Mouse (Mus musculus): ENCODE data around the gene Cog8. TPM values are rescaled to one million over a fixed set of nuclear protein-coding genes. Genes with fewer than 3 reads are reported as not detected.
"Not testable (repeated sequence)": the region's sequence is repeated elsewhere in the genome, so short reads cannot be mapped to it uniquely, and the experiment has no call there.

Gene Cog8
- polyA plus RNA-seq, 1 experiment from 2014 or later, result 37.9 TPM

GRCm38 (mm10) chr8:107049480-107049879 is 7.0 kb downstream of the Cog8 start:
- 94% methylated on average over 4 of the region's 4 CpGs for WGBS
- no peak overlapping the region for H3K4me3 ChIP-seq (ENCODE audit: low read depth, low read length)
- no peaks in the 10 kb centered on the region for H3K27me3 ChIP-seq (replicated peaks; ENCODE audit: control insufficient read depth, insufficient read depth, low read length)
- H3K27ac ChIP-seq (ENCODE audit: low read depth), result no peak overlapping the region
- H3K4me2 ChIP-seq (ENCODE audit: low read length), result peak overlapping the region; percentile 82
- H3K9me3 ChIP-seq (ENCODE audit: control insufficient read depth, low read length), result no peaks in the 10 kb centered on the region
- peaks cover 82% of the 10 kb centered on the region for H3K36me3 ChIP-seq (ENCODE audit: control insufficient read depth, insufficient read depth, low read length)
- DNase-seq (ENCODE audit: low spot score) (no peak), ATAC-seq (replicated peaks; ENCODE audit: low FRiP score, low TSS enrichment, low read depth) (no peak)
- no peaks in the 10 kb centered on the region; the same call in 1 of the 2 replicates for H3K4me1 ChIP-seq (replicated peaks; ENCODE audit: control insufficient read depth, insufficient read depth, low read length)
- no peak overlapping the region for H3K9ac ChIP-seq (ENCODE audit: low read length)

GRCm38 (mm10) chr8:107048061-107048941 is 8.2 kb downstream of the Cog8 start, which contains the start of gene Pdf:
Pdf (minus strand) TSS chr8:107048614.
- ATAC-seq (replicated peaks; ENCODE audit: low FRiP score, low TSS enrichment, low read depth), result peak; percentile 75
- peak within 1 kb of the TSS; percentile 92 for H3K27ac ChIP-seq (ENCODE audit: low read depth)
- DNase-seq (ENCODE audit: low spot score), result peak; percentile 86
- peak within 1 kb of the TSS; percentile 86 for H3K9ac ChIP-seq (ENCODE audit: low read length)
- peak within 1 kb of the TSS; percentile 82 for H3K4me2 ChIP-seq (ENCODE audit: low read length)
- no peaks in the 10 kb centered on the region; the same call in 1 of the 2 replicates for H3K4me1 ChIP-seq (replicated peaks; ENCODE audit: control insufficient read depth, insufficient read depth, low read length)
- no peaks in the 10 kb centered on the region for H3K27me3 ChIP-seq (replicated peaks; ENCODE audit: control insufficient read depth, insufficient read depth, low read length)
- H3K4me3 ChIP-seq (ENCODE audit: low read depth, low read length), result peak within 1 kb of the TSS; percentile 78
- H3K9me3 ChIP-seq (ENCODE audit: control insufficient read depth, low read length), result no peaks in the 10 kb centered on the region
- peaks cover 83% of the 10 kb centered on the region for H3K36me3 ChIP-seq (ENCODE audit: control insufficient read depth, insufficient read depth, low read length)
- WGBS, result under 1% methylated on average over 84 of the region's 87 CpGs

- H3K4me1 ChIP-seq (replicated peaks; ENCODE audit: control insufficient read depth, insufficient read depth, low read length), result no peaks in the 10 kb centered on the region; the same call in 1 of the 2 replicates
- peaks cover 83% of the 10 kb centered on the region for H3K36me3 ChIP-seq (ENCODE audit: control insufficient read depth, insufficient read depth, low read length)
- no peak overlapping the region for H3K9ac ChIP-seq (ENCODE audit: low read length)
- 83% methylated on average over 5 of the region's 5 CpGs for WGBS
- peak overlapping the region; percentile 78; the same call in 1 of the 2 replicates for H3K4me3 ChIP-seq (ENCODE audit: low read depth, low read length)
- ATAC-seq (replicated peaks; ENCODE audit: low FRiP score, low TSS enrichment, low read depth), result no peak
- no peaks in the 10 kb centered on the region for H3K9me3 ChIP-seq (ENCODE audit: control insufficient read depth, low read length)
- H3K27me3 ChIP-seq (replicated peaks; ENCODE audit: control insufficient read depth, insufficient read depth, low read length), result no peaks in the 10 kb centered on the region
- peak overlapping the region; percentile 82; the same call in 1 of the 2 replicates for H3K4me2 ChIP-seq (ENCODE audit: low read length)
- no peak for DNase-seq (ENCODE audit: low spot score)
- H3K27ac ChIP-seq (ENCODE audit: low read depth), result no peak overlapping the region
These were observed 9.5 kb downstream of the Cog8 start for GRCm38 (mm10) chr8:107046976-107047375.

GRCm38 (mm10) chr8:107045478-107045877 is 11.0 kb downstream of the Cog8 start:
- Histone ChIP-seq H3K27ac (ENCODE audit: low read depth) (no peak overlapping the region), H3K9me3 (ENCODE audit: control insufficient read depth, low read length) (no peaks in the 10 kb centered on the region), H3K4me1 (replicated peaks; ENCODE audit: control insufficient read depth, insufficient read depth, low read length) (no peaks in the 10 kb centered on the region; the same call in 1 of the 2 replicates), H3K36me3 (ENCODE audit: control insufficient read depth, insufficient read depth, low read length) (peaks cover 79% of the 10 kb centered on the region), H3K27me3 (replicated peaks; ENCODE audit: control insufficient read depth, insufficient read depth, low read length) (no peaks in the 10 kb centered on the region), H3K4me2 (ENCODE audit: low read length) (no peak overlapping the region), H3K4me3 (ENCODE audit: low read depth, low read length) (no peak overlapping the region), H3K9ac (ENCODE audit: low read length) (no peak overlapping the region)
- DNase-seq (ENCODE audit: low spot score), result no peak
- WGBS, result 89% methylated on average over 6 of the region's 6 CpGs
- ATAC-seq (replicated peaks; ENCODE audit: low FRiP score, low TSS enrichment, low read depth), result no peak

- H3K4me2 ChIP-seq (ENCODE audit: low read length), result no peak overlapping the region
- peaks cover 79% of the 10 kb centered on the region for H3K36me3 ChIP-seq (ENCODE audit: control insufficient read depth, insufficient read depth, low read length)
- whole genome bisulfite sequencing, result 79% methylated on average over 7 of the region's 7 CpGs
- no peak overlapping the region for H3K27ac ChIP-seq (ENCODE audit: low read depth)
- H3K4me3 ChIP-seq (ENCODE audit: low read depth, low read length), result no peak overlapping the region
- ATAC-seq (replicated peaks; ENCODE audit: low FRiP score, low TSS enrichment, low read depth), result no peak
- DNase-seq (ENCODE audit: low spot score), result no peak
- H3K9me3 ChIP-seq (ENCODE audit: control insufficient read depth, low read length), result no peaks in the 10 kb centered on the region
- no peaks in the 10 kb centered on the region for H3K27me3 ChIP-seq (replicated peaks; ENCODE audit: control insufficient read depth, insufficient read depth, low read length)
- no peaks in the 10 kb centered on the region for H3K4me1 ChIP-seq (replicated peaks; ENCODE audit: control insufficient read depth, insufficient read depth, low read length)
- no peak overlapping the region for H3K9ac ChIP-seq (ENCODE audit: low read length)
These were observed 15.9 kb downstream of the Cog8 start for GRCm38 (mm10) chr8:107040632-107041031.

- Histone ChIP-seq H3K9me3 (ENCODE audit: control insufficient read depth, low read length) (no peaks in the 10 kb centered on the region), H3K36me3 (ENCODE audit: control insufficient read depth, insufficient read depth, low read length) (peaks cover 39% of the 10 kb centered on the region), H3K9ac (ENCODE audit: low read length) (no peak overlapping the region), H3K4me2 (ENCODE audit: low read length) (no peak overlapping the region), H3K4me1 (replicated peaks; ENCODE audit: control insufficient read depth, insufficient read depth, low read length) (peaks cover 10% of the 10 kb centered on the region), H3K27ac (ENCODE audit: low read depth) (no peak overlapping the region), H3K4me3 (ENCODE audit: low read depth, low read length) (no peak overlapping the region), H3K27me3 (replicated peaks; ENCODE audit: control insufficient read depth, insufficient read depth, low read length) (no peaks in the 10 kb centered on the region)
- DNase-seq (ENCODE audit: low spot score), result no peak
- 81% methylated on average over 8 of the region's 8 CpGs for WGBS
- no peak for ATAC-seq (replicated peaks; ENCODE audit: low FRiP score, low TSS enrichment, low read depth)
These were observed 19.9 kb downstream of the Cog8 start for GRCm38 (mm10) chr8:107036626-107037025.

GRCm38 (mm10) chr8:107035641-107036040 is 20.8 kb downstream of the Cog8 start:
- Histone ChIP-seq H3K4me1 (replicated peaks; ENCODE audit: control insufficient read depth, insufficient read depth, low read length) (peaks cover 10% of the 10 kb centered on the region), H3K4me3 (ENCODE audit: low read depth, low read length) (no peak overlapping the region), H3K27me3 (replicated peaks; ENCODE audit: control insufficient read depth, insufficient read depth, low read length) (no peaks in the 10 kb centered on the region), H3K9me3 (ENCODE audit: control insufficient read depth, low read length) (no peaks in the 10 kb centered on the region), H3K4me2 (ENCODE audit: low read length) (no peak overlapping the region), H3K36me3 (ENCODE audit: control insufficient read depth, insufficient read depth, low read length) (peaks cover 33% of the 10 kb centered on the region), H3K9ac (ENCODE audit: low read length) (no peak overlapping the region), H3K27ac (ENCODE audit: low read depth) (no peak overlapping the region)
- ATAC-seq (replicated peaks; ENCODE audit: low FRiP score, low TSS enrichment, low read depth), result no peak
- no peak for DNase-seq (ENCODE audit: low spot score)
- WGBS, result 93% methylated on average over 3 of the region's 3 CpGs

- DNase-seq (ENCODE audit: low spot score); H3K9ac ChIP-seq (ENCODE audit: low read length); ATAC-seq (replicated peaks; ENCODE audit: low FRiP score, low TSS enrichment, low read depth); H3K4me2 ChIP-seq (ENCODE audit: low read length); H3K27ac ChIP-seq (ENCODE audit: low read depth); H3K9me3 ChIP-seq (ENCODE audit: control insufficient read depth, low read length); H3K4me3 ChIP-seq (ENCODE audit: low read depth, low read length); H3K27me3 ChIP-seq (replicated peaks; ENCODE audit: control insufficient read depth, insufficient read depth, low read length): not testable (repeated sequence)
- Histone ChIP-seq H3K36me3 (ENCODE audit: control insufficient read depth, insufficient read depth, low read length) (peaks cover 13% of the 10 kb centered on the region), H3K4me1 (replicated peaks; ENCODE audit: control insufficient read depth, insufficient read depth, low read length) (peaks cover 10% of the 10 kb centered on the region)
- WGBS, result 92% methylated on average over 2 of the region's 2 CpGs
These were observed 22.9 kb downstream of the Cog8 start for GRCm38 (mm10) chr8:107033609-107034008.
